Mouse (Mus musculus): ENCODE data around the gene Cenpu.

The Cenpu gene

DNA sequence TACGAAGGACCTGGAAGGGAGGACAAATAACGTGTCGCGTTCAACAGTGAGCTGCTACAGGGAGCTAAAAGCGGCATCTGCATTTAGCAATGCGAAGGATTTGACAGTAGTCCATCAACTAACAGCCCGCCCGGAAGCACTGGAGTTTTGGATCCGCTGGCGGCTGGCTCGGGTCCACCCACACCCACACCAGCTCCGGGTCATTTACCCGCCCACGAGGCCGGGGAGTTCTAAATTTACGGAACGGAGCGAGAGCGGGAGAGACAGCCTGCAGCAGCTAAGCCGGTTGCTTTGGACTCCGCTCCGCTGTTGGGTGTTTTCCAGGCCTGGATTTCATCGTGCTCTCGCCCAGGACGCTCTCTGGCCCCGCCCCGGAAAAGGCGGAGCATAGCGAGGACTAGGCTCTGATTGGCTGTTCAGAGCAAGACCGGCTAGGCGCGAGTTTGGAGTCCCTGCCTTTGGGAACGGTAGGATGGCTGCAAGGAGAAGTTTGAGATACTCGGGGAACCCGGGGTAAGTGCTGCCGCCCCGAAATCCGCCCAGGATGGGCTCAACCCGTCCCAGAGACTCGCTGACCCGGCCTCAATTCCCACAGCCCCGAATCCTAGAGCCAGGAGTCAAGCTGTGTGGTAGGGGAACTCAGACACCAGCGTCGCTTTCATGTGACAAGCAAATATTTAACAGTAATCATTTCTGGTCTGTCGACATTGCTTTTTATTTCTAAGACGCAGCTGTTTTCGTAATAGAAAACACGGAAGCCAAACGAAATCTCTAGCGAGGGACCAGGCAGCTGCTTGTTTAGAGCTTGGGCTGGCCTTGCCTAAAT is at the start of gene Cenpu:
TSS of gene Cenpu (plus strand) at position 414 of the 826 bp plus-strand sequence.
- peak; percentile 99 for DNase-seq (ENCODE audit: extremely low read depth, insufficient read length, low spot score)

DNA sequence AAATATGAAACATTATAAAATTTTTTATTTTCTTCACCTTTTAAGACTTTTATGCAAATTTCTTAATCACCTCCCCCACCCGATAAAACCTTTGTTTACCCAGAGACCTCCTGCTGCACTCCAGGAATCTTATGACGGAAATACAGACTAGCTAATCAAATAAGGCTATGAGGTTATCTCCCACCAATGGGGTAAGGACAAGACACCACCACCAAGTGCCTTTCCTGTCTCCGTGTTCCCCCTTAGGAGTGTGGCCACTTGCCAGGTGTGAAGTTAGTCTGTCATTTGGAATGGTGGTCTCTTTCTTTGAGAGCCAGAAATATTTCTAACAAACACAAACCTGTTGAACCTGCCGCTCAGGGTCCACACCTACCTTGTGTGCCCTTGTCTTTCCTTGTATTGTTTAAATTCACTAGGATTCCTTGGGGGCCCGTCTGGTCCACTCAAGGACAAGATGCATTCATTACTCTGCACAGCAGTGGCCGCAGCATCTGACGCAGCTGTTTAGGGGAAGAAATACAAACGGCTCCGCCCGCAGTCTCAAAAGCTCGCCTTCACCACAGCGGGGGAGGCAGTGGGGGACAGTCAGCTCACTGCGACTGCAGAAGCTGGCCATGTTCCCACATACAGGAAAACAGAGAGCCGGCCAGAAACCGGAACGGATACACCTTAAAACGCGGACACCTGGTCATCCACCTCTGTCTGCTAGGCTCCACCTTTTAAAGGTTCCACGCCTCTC is 49.3 kb upstream of the Cenpu start:
- DNase-seq (ENCODE audit: extremely low read depth, insufficient read length, low spot score) = no peak

DNA sequence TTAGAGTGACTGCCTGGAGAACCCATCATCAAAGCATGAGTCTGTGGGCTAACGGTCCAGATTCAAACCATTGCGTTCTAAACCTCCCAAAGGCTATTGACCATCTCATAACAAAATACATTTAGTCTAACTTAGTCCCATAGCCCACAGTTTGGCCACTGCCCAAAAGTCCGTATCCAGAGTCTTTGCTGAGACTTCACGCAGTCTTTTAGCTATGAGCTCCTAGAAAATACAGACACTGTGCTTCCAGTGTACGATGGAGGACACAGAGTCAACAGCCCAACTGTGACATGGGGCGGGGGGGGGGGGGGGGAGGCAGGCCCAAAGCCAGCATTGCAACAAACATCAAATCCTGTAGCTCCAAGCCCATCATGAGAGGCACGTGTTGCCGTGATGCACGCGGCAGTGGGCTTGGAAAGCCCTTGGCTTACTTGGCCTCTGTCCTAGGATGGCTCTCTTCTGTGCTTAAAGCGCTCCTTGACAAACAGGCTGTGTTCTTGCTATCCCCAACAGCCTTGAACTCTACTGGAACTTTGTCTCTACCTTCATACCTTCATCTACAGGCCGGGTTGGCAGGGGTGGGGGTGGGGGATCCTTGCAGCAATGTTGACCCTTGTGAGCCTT is 48.6 kb upstream of the Cenpu start:
- no peak for DNase-seq (ENCODE audit: extremely low read depth, insufficient read length, low spot score)

DNA sequence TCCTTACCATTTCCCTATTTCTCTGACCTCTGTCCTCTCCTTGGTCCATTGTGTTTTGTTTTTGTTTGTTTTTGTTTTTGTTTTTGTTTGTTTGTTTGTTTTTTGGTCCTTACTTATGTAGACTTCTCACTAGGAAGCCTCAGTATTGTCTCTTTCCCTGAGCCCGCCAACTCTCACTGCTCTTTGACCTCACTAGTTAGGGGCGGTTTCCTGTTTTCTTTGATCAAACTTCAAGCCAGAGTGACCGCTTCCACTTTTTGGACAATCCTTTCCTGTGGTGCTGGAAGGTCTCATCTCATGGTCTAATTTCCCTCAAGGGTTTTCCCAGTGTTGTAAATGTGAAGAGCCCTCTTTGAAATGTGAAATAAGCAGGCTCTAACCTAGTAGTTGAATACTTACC is 47.6 kb upstream of the Cenpu start:
- DNase-seq (ENCODE audit: extremely low read depth, insufficient read length, low spot score) = no peak

DNA sequence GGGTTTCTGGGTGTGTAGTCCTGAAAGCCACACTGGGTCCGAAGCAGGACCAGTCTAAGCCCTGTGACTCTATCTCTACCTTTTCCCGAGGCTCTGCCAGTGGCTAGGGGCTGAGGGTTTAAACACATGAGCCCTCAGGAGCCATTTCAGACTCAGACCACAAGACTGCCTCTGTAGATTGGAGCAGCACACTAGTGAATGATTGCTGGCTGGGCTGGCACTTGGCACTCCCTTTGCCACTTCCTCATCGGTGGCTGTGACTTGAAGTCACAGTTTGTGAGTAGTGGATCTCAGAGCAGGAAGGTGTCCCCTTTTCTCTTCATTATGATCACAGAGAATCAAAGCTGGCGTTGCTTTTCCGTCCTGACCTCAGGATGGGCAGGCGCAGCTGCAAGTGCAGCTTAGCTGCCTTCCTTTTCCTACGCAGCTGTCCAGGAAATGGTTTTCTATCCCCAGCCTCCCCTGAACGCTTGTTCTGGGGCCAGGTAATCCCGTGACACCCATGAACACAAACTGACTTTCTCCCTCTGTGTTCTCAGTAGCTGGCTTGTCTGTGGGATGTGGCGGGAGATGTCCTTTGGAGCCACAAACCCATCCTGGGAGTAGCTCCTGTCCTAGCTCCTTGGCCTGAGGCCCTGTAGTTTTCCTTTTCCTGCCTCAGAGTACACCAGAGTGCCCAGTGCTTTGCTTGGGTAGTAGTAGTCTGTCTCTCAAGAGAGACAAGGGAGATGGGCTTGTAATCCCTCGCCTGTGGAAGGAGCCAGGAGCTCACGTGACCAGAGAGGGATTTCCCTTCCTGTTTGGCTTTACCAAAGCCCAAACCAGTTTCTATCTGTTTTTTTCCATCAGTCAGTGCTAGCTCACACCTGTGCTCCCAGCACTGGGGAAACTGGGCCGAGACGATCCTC is 43.1 kb upstream of the Cenpu start:
- DNase-seq (ENCODE audit: extremely low read depth, insufficient read length, low spot score) = no peak

DNA sequence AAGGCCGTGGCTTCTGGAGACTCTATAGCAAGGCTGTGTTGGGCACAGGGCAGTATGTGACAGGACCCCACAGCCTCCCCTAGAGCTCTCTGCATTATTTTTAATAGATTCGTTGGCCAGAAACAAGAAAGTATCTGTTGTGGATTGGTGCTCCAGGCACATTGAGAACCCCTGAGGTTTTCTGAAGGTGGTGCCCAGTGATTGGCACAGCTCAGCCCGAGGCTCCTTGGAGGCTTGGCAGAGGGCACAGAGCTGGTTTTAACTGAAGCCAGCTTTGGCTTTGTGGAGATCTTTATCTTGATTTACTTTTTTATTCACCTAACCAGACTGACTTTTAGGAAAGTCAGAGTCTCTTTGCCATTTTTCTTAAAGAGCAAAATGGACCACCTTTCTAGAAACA is 42.4 kb upstream of the Cenpu start:
- DNase-seq (ENCODE audit: extremely low read depth, insufficient read length, low spot score) = no peak

DNA sequence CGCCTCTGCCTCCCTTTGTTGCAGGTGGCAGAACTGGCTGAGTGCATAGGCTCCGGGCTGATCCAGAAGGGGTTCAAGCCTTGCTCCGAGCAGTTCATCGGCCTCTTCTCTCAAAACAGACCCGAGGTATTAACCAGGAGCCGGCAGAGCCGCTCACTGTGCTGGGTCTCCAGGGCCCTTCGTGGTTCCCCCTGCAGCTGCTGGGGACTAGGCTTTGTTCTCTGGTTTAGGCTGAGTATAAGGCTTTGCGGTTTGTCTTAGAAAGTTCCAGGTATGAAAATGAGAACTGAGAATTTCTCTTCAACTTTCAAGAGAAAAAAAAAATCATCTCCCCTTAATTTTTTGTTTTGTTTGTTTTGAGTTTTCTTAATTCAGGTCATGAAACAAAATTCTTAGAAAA is 40.5 kb upstream of the Cenpu start:
- no peak for DNase-seq (ENCODE audit: extremely low read depth, insufficient read length, low spot score)

DNA sequence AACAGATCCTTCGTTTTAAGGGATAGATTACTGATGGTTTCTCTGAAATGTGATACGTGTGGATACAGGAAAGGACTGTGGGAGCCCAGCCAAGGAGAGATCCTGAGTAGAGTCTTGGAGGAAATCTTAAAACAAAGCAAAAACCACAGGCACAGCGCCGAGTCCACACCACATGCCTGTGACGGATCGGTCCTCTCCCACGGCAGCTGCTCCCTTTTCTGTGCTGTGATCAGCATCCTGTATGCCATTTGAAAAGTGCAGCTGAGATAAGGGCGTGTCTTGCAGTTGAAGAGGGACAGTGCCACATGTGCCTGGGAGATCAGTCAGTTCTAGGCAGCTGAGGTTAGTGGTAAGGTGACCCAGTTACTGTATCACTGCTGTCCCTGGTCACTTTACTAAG is 39.3 kb upstream of the Cenpu start:
- no peak for DNase-seq (ENCODE audit: extremely low read depth, insufficient read length, low spot score)

DNA sequence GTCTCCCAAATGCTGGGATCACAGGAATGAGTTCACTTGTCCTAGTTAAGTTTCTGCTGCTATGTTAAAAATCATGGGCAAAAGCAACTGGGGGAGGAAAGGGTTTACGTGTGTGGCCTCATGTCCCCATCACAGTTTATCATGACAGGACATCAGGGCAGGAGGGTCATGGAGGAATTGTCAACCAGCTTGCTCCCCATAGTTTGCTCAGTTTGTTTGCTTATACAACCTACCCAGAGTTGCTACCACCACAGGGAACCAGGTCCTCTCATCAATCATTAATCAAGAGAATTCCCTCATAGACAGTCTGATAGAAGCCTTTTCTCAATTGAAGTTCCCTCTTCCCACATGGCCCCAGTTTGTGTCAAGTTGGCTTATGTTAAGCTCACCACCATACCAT is 37.8 kb upstream of the Cenpu start:
- DNase-seq (ENCODE audit: extremely low read depth, insufficient read length, low spot score) = no peak

DNA sequence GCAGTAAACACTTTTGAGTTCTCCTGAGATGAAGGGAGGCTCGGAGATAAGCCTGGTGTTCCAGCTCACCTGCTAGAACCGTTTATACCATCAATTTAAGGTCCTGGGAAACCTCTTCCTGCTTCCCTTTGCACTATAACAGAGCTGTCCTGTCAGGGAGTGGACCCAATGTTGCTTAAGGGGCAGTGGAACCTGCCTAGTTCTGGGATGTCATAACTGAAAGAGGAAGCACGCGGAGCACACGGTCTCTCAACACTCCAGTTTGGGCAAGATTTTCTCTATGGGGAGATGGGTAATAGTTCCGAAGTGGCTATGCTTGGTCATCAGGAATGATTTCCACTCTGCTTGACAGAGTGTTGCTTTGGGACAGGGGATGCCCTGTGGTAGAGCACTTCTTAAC is 31.2 kb upstream of the Cenpu start:
- no peak for DNase-seq (ENCODE audit: extremely low read depth, insufficient read length, low spot score)

DNA sequence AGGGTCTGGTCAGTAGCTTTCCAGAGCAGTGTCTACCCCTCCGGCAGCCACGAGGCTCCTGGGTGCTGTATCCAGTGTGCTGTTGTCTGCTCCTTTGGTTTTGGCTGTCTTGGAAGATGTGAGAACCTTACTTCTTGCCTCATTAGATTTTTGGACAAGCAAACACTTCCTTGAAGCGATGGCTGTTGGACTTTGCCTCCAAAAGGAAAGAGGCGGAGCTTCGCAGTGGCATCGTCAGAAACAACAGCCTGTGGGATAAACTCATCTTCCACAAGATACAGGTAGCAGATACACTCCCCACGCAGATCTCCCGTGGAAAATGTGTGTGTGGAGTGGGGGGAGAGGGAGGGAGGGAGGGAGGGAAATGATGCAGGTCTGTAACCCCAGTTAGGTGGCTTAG is 25.7 kb upstream of the Cenpu start:
- no peak for DNase-seq (ENCODE audit: extremely low read depth, insufficient read length, low spot score)

DNA sequence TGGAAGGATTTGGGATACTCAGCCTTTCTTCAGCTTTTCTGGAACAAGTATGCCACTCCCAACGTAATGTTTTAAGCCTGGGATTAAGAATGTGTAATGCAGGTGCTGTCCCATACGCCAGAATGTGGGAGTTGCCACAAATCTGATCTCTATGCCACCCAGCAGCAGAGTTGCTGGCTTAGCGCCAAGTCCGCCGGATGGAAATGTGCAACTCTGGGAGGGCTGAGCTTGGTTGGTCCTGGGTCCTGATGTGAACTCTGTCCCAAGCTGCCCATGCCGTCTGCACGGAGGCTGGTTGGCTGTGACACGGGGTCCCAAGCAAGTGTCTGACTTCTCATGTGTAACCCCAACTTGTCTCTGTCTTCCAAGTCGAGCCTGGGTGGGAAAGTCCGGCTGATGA is 25.0 kb upstream of the Cenpu start:
- DNase-seq (ENCODE audit: extremely low read depth, insufficient read length, low spot score) = peak; percentile 18

DNA sequence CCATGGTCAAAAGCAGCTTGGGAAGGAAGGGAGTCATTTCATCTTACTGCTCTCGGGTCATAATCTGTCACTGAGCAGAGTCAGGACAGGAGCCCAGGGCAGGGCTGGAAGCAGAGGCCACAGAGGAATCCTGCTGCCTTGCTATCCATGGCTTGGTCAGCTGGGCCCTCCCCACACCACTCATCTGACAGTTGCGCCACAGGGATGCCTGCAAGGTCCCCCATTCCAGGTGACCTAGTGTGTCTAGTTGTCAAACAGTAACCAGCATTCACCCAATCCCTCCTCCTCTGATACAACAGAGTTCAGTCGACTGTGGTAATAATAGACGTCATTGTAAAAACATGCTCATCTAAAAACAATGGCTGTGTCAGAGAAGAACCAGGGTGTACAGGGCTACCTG is 22.3 kb upstream of the Cenpu start:
- DNase-seq (ENCODE audit: extremely low read depth, insufficient read length, low spot score) = no peak

DNA sequence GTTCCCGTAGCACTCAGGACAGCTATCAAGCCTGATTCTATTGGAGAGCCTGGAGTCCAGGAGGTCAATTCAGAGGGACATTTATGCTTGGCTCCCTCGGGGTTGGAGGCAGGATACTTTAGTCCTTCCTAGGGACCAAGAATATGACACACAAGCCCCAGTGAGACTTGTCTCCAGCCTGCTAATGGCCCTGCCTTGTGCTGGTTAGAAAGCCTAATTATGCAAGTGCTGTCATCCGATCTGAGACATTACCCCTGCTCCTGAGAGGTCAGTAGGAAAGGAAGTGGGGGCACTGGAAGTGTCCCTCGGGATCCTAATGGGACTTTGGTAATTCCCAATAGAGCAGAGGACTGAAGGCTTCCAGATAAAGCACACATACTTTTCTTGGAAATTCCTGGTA is 21.3 kb upstream of the Cenpu start:
- no peak for DNase-seq (ENCODE audit: extremely low read depth, insufficient read length, low spot score)

DNA sequence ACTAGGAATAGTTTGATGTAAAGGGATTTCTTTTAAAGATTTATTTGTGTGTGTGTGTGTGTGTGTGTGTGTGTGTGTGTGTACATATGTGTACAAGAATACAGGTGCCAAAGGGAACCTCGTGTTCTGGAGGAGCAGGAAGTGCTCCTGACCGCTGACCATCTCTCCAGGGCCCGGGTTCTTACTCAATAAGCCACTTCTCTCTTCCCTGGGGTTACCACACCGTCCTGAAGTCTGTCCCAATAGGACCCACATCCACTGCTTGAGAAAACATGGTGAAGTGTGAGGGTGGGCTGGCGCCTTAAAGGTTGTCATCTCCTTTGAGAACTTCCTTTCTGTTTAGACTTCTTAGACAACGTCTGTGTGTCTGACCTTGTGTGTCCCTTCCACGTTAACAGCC is 17.9 kb upstream of the Cenpu start:
- no peak for DNase-seq (ENCODE audit: extremely low read depth, insufficient read length, low spot score)

DNA sequence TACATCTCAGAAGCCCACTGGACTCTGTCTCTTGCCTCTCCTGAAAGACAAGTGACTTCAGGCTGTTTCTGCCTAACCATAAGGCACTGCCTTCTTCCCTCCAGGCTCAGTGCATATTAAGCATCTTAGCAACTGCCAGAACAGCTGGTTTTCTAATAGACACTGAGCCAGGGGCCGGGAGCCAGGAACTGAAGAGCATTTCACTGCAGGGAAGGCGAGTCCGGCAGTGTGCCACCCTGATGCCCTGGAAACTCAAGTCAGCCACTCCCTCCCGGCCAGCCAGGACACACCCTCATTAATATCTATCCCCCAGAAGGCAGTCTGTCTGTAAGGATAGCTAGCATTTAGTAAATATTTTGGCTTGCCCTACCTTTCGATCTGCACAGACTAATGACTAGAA is 12.1 kb upstream of the Cenpu start:
- peak; percentile 44 for DNase-seq (ENCODE audit: extremely low read depth, insufficient read length, low spot score)

DNA sequence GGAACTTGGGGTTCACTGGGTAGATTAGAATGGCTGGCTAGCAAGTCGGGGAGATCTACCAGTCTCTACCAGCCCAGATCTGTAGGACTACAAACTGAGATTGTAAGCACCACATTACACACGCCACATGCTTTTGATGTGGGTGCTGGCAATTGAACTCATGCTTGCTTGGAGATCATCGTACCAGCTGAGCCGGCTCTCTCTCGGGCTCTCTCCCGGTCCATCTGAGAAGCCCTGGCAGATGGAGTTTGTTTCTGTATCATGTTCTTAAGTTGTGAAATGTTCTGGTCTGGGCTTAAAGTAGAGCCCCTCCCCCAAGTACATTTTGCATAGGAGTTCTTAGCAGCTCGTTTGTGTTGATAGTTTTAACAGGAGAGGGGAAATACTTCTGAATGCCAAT is 8.6 kb upstream of the Cenpu start:
- DNase-seq (ENCODE audit: extremely low read depth, insufficient read length, low spot score) = no peak

DNA sequence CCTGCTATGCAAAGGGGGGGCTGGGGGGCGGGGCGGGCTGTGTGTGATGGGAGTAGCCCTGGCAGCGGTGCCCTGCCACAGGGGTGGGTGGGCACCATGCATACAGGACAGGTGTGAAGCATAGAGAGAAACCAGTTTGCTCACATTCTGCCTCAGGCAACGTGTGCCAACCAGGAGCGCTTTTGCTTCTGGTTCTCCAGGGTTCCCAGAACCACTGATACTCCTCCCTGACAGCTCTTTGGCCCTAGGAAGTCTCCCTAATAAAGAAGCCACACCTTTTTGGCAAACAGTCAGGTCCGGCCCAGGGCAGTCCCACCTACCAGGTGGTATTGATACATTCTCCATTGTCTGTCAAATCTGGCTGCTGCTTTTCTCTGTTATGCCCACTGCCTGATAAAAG is 8.2 kb upstream of the Cenpu start:
- no peak for DNase-seq (ENCODE audit: extremely low read depth, insufficient read length, low spot score)

DNA sequence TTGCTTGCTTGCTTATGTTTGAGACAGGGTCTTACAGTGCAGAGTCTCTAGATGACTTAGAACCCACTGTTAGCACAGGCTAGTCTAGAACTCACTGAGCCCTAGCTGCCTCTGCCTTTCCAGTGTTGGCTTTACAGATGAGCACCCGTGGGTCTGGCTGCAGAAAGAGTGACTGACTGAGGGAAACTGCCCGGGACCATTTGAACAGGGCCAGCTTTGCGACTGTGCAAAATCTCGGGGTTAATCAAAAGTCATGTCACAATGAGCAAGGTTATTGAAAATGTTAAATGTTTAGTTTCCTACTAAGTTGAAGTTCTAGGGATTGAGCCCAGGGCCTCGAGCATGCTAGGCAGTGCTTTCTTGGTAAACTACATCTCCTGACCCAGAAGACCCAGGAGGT is 6.0 kb upstream of the Cenpu start:
- DNase-seq (ENCODE audit: extremely low read depth, insufficient read length, low spot score) = no peak

DNA sequence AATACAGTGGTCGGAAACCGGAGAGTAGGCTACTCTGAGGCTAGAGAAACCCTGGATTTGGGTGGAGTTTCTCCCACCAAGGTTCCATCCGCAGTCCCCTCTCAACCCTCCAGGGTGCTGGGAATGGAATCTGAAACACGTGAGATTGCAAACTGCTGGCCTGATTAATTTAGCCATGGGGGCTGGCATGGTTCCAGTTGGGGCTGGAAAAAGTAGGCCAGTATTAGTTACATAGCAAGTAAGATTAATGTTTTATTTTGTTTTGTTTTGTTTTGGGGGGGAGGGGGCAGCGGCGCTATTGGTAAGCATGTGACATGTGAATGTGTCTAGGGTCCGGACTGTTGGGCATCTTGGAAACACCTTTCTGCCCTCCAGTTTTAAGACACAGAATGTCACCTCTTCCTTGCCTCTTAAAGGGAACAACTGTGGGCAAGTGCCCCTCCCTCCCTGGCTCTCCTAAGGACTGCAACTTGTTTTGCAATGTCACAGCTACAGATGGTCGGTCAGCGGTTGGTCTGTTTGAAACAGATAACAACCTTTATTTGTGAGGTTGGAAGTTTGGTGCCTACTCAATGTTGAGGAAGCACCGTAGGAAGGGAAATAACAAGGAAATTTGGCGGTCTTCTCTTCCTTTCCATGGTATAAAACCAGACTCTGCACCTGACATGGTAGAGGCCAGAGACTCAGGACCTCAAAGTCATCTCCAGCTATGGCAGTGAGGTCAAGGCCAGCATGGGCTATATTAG is 5.2 kb upstream of the Cenpu start:
- no peak for DNase-seq (ENCODE audit: extremely low read depth, insufficient read length, low spot score)
